Mouse (Mus musculus) kidney, adult 9 months (tissue): ENCODE results near the gene Casp8.
"Not testable (repeated sequence)": the region's sequence is repeated elsewhere in the genome, so short reads cannot be mapped to it uniquely, and the experiment has no call there.

Experiments
- DNase-seq: peaks from one replicate; pipeline ENCODE4 v3.0.0; 2022

Gene Casp8

DNA sequence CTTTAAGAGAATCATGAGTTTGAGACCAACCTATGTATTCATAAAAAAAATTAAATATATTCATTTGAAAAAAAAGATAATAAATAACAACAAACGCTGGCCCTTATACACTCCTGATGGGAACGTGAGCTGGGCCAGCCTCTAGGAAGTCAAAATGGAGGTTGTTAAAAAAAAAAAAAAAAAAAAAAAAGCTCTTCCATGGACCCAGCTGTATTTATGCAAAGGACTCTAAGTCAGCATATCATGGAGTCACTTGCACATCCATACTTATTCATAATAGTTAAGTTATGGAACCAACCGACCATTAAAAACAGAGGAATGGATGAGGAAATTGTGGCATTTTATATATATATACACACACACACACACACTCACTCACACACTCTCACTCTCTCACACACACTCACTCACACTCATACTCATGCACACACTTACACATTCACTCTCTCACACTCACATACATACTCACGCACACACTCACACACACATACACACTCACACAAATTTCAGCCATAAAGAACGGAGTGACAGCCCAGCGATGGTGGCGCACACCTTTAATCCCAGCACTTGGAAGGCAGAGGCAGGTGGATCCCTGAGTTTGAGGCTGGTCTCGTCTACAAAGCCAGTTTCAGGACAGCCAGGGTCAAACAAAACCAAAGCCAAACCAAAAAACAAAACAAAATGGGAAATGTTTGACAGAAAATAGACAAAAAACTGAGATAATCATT, 6.5 kb downstream of the Casp8 start:
- DNase-seq = no peak

DNA sequence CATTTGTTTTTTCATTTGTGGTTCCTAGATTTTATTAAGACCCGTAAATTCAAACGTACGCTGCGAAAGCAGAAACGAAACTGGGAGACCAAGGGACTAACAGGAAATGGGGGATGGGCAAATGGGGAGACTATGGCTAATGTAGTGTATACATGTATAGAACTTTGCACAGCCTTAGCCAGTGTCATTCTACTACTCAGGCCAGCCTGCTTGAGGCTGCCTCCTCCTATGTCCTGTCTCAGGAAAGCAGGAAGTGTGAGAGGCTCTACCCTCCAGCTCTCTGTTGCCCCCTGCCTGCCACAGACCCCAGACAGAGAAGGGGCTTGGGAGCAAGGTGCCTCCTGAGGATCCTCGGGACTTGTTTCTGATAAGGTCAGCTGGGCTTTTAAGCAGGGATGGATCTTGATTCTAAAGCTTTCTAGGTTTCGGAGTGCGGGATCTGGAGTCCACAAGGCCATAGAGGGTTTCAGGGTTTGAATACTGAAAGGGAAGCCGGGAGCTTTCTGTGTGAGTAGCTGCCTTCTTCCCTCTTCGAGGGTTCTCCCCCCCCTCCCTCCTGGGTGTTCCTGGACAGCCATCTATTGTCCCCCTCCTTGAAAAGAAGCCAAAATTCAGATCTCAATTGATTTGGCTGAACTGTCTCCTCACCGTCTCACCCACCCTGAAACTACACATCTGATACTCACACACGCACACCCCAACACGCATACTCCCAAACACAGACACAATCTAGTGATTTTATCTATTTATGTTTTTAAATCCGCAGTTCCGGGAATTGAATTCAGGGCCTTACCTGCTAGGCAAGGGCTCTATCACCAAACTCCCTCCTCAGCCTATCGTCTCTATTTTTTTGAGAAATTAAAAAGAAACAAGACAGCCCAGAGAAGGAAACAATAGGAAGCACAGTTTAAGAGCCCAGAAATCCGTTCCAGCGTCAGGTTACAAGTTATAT, 7.4 kb downstream of the Casp8 start:
- peak; percentile 59 for DNase-seq

DNA sequence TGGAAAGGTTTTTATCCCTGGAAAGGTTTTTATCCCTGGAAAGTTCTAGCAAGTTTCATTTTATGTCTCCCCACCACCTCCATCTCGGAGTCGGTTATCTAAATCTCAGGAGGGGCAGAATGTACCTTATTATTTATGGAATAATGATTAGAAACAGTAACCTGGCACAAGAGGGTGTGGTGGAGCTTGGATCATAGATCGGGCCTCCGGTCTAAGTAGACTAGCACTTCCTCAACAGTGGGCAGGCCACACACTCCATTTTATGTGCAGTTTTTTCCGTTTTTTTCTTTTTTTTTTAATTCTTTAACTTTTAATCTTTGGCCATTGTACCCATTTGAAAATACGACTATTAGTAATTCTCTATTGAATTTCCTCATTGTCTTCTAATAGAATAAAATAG, 8.4 kb downstream of the Casp8 start:
- no peak for DNase-seq

DNA sequence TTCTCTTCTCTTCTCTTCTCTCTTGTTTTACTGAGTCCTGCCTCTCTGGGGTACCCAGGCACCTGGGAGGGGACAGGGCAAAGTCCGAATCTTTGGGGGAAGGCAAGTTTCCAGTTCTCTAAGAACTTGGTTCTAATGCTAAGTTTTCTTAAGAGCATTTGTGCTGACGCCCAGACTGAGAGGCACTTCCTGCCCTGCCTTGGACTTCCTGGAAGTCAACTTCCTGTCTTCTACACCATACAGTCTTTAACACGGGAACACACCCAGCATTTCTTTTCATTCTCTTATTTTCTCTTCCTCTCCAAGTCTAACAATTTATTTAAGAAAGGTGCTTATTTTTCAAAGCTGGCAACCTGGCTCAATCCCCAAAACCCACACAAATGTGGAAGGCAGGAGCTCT, 11.5 kb downstream of the Casp8 start:
- no peak for DNase-seq

DNA sequence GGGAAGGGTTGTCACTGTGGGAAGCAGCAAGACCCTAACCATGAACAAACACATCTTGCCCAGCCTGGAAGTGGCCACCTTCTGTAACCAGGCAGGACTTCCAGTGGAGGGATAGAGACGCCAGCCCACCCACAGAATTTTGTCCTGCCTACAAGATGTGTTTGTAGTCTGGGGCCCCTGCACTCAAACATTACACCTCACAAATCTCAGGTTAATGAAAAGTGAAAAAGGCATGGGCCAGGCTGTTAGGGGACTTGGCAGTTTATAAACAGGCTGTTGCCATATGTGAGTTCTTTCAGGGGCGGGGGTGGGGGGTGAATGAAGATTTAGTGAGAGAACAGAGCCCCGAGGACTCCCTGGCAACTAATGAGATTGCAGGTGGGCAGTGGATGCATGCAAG, 31.1 kb downstream of the Casp8 start:
- DNase-seq = no peak

DNA sequence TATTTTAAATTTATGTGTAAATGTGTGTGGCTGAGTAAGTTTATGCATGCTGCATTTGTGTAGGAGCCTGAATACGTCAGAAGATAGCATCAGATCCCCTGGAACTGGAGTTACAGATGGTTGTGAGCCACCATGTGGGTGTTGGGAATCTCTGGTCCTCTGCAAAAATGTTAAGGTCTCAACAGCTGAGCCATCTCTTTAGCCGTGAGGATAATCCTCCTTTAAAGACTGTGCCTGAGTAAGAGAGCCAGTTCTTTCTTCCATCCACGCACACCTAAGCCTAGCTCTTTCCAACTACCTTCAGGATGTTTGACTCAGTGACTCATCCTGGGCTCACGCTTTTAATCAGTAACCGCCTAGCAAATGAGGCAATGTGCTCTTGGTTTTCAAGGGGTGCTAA, 35.6 kb downstream of the Casp8 start:
- DNase-seq = no peak

DNA sequence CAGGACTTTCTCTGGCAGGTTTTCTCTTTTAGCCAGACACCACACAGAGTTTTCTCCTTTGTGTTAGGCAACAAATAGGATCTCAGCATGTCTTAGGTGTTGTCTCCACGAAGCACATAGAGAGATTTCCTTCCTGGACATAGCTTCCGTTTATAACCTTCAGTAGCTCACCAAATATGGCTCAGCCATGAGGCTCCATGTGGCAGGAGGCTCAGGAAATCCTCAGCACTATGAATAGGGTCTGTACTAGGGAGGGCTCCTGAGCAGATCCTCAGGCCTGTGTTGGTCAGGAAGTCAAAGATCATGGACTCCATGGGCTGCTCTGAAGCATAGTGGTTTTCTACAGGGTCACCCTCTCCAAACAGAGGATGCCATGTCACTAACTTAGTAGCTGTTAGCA, 37.0 kb downstream of the Casp8 start:
- no peak for DNase-seq

DNA sequence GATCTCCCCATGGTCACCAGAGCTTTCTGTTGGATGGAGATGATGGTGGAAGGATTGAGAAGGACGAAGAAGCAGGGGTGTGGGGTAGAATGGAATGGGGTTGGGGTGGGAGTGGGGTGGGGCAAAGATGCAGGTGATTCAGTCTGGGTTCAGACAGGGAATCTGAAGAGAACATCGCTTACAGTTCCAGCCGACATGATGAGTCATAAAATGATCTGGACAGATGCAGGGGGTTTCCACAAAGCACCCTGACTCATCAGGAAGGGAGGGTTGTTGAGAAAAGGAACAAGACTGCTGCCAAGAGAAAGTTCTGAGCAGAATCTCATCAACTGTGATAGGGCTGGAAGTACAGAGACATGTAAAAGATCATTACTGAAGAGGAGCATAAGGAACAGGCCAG, 61.6 kb downstream of the Casp8 start:
- DNase-seq = not testable (repeated sequence)

DNA sequence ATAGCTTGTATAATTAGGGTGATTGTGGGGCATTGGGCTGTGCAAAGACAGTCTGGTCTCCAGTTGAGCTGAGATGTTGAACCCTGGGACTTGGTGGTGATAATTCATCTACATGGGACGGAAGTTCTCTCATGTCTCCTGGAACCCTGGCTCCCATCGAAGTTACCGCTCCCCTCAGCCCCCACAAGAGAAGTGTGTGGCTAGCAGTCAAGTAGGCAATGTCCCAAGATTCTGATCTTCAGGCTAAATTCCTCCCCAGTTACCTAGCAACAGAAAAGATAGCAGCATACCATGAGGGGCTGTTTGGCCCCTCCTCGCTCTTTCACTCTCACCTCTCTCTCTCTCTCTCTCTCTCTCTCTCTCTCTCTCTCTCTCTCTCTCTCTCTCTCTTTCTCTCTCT, 64.0 kb downstream of the Casp8 start:
- DNase-seq = not testable (repeated sequence)

DNA sequence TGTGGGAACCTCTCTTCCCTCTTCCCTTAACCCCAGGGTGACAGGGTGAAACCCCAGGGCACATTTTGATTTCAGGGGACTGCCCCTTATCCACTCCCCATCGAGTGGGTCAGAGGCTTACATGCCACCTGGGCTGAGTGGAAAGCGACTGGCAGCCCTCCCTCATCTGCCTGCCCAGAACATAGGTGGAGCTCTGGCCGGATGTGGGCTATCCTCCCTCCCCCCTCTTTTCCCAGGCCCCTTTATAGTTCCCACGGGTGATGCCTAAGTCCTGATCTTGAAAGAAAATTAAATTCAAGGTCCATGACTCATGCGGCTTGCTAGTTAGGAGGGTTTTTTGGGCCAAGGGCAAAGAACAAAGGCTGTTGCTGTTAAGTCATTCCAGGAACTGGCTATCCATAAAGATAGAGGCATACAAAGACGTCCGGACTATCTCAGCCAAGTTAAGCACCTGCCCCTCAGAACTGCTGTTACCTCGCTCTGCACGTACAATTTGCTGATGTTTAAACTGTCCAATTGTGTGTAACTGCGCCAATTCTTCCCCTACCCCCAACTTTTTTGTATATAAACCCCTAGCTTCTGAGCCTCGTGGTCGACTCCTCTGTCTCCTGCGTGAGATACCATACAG, 64.7 kb downstream of the Casp8 start:
- peak; percentile 7 for DNase-seq

DNA sequence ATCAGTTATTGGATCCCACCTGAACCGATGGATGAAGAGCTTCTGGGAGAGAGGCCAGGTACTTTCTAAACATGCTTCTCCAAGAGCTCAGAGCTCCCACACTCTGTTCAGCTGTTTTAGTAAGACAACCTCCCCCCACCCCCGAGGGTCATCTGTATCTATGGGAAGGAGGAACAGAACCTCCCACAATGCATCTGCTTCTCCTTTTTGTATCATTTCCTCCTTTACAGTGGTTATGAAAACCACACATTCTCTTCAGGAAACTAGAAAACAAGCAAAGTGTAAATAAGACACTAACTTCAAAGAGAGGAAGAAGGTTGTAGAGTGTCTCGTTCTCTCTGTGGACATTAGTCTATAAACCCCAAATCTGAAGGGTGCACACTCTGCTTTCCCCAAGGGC, 65.4 kb downstream of the Casp8 start:
- not testable (repeated sequence) for DNase-seq

DNA sequence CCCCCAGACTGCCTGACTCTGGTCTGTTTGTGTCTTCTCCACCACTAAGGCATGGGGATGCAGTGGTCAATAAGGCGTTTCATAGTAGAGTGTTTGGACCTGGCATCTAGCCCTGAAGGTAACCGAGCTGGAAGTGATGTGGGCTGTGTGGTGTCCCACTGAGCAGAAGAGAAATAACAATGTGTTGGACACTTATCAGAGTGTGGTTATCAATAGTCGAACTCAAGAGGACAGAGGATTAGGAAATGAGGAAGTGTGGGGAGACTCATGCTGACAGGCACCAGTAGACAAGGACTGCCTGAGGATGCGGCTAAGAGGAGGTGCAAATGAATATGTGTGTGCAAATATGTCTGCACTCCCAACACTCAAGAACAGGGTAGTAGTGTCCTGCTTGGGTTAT, 81.3 kb downstream of the Casp8 start:
- DNase-seq = not testable (repeated sequence)

DNA sequence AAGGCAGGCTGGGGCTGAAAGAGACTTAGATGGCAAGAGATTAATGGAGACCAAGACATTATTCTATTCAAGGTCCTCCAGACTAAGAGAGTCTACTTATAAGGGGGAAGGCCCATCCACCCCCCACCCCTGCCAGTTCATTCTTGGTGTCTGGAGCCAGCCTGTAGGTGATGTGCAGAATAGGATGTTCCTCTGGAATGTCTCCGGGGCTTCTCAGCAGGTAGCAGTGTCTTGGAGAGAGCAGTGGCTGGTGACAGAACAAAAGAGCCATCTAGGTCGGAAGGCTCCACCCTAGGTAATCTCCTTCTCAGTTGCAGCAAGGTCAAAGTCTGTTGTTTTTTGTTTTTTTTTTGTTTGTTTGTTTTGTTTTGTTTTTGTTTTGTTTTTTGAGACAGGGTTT, 84.1 kb downstream of the Casp8 start:
- DNase-seq = not testable (repeated sequence)

DNA sequence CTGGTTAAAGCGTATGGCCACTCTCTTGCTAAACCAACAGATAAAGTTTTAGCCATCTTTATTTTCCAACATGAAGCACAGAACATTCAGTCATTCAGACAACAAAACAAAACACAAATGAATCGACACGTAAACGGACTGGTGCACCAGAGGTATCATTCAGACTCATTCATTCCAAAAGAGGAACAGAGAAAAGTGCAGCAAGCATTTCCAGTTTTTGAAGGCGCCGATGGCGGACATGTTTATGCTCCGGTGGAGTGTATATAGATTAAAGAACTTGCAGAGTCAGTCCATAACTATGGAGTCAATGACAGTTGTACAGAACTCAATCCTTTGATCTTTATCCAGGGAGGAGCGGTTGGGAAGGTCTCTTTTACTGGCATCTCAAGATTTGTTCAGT, 88.1 kb downstream of the Casp8 start:
- DNase-seq = not testable (repeated sequence)

DNA sequence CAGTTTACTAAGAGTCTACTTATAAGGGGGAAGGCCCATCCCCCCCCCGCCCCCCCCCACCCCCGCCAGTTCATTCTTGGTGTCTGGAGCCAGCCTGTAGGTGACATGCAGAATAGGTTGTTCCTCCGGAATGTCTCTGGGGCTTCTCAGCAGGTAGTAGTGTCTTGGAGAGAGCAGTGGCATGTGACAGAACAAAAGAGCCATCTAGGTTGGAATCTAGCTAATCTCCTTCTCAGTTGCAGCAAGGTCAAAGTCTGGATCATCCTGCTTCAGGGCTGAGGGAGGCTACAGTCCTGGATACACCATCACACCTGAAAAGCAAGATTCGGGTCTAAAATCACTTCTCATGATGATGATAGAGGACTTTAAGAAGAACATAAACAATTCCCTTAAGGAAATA, 90.5 kb downstream of the Casp8 start:
- no peak for DNase-seq

DNA sequence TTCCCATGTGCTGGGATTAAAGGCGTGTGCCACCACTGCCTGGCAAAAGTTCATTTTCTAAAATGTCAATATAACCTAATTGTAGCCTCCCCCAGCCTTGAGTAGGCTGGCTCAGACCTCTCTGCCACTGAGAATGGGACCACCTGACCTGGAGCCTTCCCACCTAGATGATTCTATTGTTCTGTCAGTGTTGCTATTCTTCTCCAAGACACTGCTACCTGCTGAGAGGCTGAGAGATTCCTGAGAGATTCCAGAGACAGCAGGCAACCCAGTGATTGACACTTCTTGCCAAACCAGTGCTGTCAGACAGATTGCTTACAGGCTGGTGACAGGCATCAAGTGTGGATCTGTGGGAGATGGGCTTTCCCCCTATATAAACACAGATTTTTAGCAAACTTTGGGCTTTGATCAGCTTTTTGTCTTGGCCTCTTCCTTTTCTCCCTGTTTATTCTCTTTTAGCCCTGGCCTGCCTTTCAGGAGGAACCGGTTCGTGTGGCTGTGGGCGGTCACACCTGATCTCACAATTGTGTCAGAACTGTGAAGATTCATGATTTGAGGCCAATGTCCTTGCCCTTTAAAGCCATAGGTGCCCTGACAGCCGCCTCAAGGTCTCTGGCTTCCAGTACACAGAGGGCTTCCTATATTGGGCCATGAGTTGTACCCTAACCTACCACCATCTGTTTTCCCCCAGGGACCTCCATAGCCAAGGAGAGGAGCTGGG, 94.8 kb downstream of the Casp8 start:
- DNase-seq = peak; percentile 27

DNA sequence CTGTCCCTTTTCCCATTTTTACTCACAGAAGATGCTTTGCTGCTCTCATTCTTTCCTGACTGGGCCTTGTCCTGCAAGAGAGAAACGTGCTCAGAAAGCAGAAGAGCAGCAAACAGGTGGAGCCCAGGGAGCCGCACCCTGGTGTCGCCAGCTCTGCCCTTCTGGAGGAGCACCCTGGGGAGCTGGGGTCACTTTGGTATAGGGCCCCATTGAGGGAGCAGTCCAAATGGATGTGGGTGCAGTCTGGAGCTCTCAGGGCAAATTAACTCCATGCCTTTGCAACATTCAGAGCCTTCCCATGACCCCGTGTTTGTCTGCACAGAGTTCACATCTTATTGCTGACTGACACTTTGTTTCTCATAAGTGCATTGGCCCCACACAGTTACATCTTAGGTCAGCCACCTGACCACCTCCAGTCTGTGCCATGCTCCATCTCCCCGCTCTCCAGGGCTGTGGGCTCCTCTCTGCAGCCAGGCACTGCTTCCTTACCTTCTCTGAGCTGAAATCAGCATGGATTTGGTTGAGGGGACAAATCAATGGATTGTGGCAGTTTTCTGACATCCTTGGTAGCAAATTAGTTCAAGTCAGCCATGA, 95.6 kb downstream of the Casp8 start:
- DNase-seq = not testable (repeated sequence)

DNA sequence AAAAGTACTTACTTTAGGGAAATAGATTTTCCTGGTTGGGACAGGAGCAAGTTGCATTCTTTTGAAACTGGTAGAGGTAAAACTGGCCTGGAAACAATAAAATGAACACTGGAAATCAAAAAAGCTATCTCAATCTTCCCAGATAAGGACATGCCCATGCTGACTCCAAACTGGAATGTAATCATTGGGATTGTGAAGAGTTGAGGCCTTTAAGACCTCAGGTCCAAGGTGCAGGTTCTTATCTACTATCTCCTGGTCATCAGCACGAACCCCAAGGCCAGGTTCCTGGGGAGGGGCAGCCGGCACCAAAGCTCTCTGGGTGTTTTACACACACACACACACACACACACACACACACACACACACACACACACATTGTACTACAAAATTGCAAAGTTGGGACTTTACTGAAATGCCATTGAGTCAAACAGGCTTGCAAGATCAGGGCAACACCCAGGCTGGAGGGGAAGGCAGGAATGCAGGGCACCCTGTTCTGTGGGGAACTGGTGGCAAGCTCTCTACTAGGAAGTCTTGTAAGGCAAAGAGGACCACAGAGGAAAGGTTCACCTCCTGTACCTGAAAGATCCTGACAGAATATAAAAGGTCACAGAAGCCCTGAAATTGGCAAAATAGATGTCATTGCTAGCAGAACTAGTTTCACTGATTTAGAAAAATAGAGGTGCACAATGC, 96.5 kb downstream of the Casp8 start:
- DNase-seq = not testable (repeated sequence)

DNA sequence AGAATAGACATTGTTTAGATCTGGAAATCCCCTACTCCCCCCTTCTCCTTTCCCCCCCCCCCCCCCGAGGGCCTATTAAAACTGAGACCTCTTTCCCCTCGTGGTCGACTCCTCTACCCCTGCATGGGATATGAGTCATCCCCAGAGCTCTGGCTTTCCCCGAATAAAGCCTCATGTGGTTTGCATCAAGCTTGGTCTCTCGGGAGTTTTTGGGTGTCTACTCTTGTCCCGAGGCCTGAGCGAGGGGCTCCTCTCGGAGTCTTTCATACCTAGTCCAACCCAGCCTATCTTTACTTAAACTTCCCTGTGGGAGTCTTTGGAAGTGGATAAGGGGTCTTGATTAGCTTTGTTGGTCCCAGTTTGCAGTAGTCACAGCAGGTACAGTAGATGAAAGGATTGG, 97.2 kb downstream of the Casp8 start:
- DNase-seq = not testable (repeated sequence)
